Mouse (Mus musculus): ENCODE data around the gene Ppp1r1c. TPM values are rescaled to one million over a fixed set of nuclear protein-coding genes. Genes with fewer than 3 reads are reported as not detected.

Ppp1r1c gene
- polyA plus RNA-seq, 1 experiment = not detected

GRCm38 (mm10) chr2:79696478-79697230 lies 10.9 kb upstream of the Ppp1r1c start:
- no peak for DNase-seq
- no peak for TF ChIP-seq POLR2A (IDR thresholded peaks at IDR 0.05; ENCODE audit: control insufficient read depth, extremely low read depth, insufficient read depth, low read length, poor library complexity)
- no peak for TF ChIP-seq CTCF (IDR thresholded peaks at IDR 0.05; ENCODE audit: borderline replicate concordance, control insufficient read depth, extremely low read depth, insufficient read depth, low read length, poor library complexity)
- no peak overlapping the region; the same call in 1 of the 2 replicates for H3K27ac ChIP-seq (ENCODE audit: control insufficient read depth, insufficient read depth, low read length)
- 63% methylated on average over 10 of the region's 10 CpGs for WGBS
- H3K27me3 ChIP-seq (ENCODE audit: control insufficient read depth, insufficient read depth, low read length) = no peaks in the 10 kb centered on the region
- H3K4me3 ChIP-seq (ENCODE audit: control insufficient read depth, insufficient read depth, low read length) = no peak overlapping the region
- H3K4me1 ChIP-seq (replicated peaks; ENCODE audit: control insufficient read depth, insufficient read depth, low read length) = peaks cover 2% of the 10 kb centered on the region; the same call in 1 of the 2 replicates
- H3K36me3 ChIP-seq (ENCODE audit: control insufficient read depth, insufficient read depth, low read length) = no peaks in the 10 kb centered on the region

- Histone ChIP-seq H3K36me3 (ENCODE audit: control insufficient read depth, insufficient read depth, low read length) (no peaks in the 10 kb centered on the region), H3K27ac (ENCODE audit: control insufficient read depth, insufficient read depth, low read length) (no peak overlapping the region), H3K4me1 (replicated peaks; ENCODE audit: control insufficient read depth, insufficient read depth, low read length) (peaks cover 2% of the 10 kb centered on the region; the same call in 1 of the 2 replicates), H3K27me3 (ENCODE audit: control insufficient read depth, insufficient read depth, low read length) (no peaks in the 10 kb centered on the region), H3K4me3 (ENCODE audit: control insufficient read depth, insufficient read depth, low read length) (no peak overlapping the region)
- WGBS = 70% methylated on average over 2 of the region's 2 CpGs
- TF ChIP-seq POLR2A (IDR thresholded peaks at IDR 0.05; ENCODE audit: control insufficient read depth, extremely low read depth, insufficient read depth, low read length, poor library complexity) (no peak), CTCF (IDR thresholded peaks at IDR 0.05; ENCODE audit: borderline replicate concordance, control insufficient read depth, extremely low read depth, insufficient read depth, low read length, poor library complexity) (no peak)
- DNase-seq = no peak
These were observed 9.4 kb upstream of the Ppp1r1c start for GRCm38 (mm10) chr2:79698166-79698565.

GRCm38 (mm10) chr2:79704773-79705172 lies 2.8 kb upstream of the Ppp1r1c start:
- H3K36me3 ChIP-seq (ENCODE audit: control insufficient read depth, insufficient read depth, low read length) = no peaks in the 10 kb centered on the region

GRCm38 (mm10) chr2:79713662-79714091 lies 6.1 kb downstream of the Ppp1r1c start:
- H3K4me1 ChIP-seq (replicated peaks; ENCODE audit: control insufficient read depth, insufficient read depth, low read length) = no peaks in the 10 kb centered on the region
- no peak overlapping the region for H3K27ac ChIP-seq (ENCODE audit: control insufficient read depth, insufficient read depth, low read length)
- TF ChIP-seq CTCF (IDR thresholded peaks at IDR 0.05; ENCODE audit: borderline replicate concordance, control insufficient read depth, extremely low read depth, insufficient read depth, low read length, poor library complexity) (no peak), POLR2A (IDR thresholded peaks at IDR 0.05; ENCODE audit: control insufficient read depth, extremely low read depth, insufficient read depth, low read length, poor library complexity) (no peak)
- H3K36me3 ChIP-seq (ENCODE audit: control insufficient read depth, insufficient read depth, low read length) = no peaks in the 10 kb centered on the region
- WGBS = 11% methylated on average over 3 of the region's 3 CpGs
- H3K27me3 ChIP-seq (ENCODE audit: control insufficient read depth, insufficient read depth, low read length) = no peaks in the 10 kb centered on the region
- no peak overlapping the region for H3K4me3 ChIP-seq (ENCODE audit: control insufficient read depth, insufficient read depth, low read length)
- DNase-seq = no peak

More at GRCm38 (mm10) chr2:79704773-79705172, 2.8 kb upstream of the Ppp1r1c start:
- H3K27ac ChIP-seq (ENCODE audit: control insufficient read depth, insufficient read depth, low read length) = no peak overlapping the region
- no peak overlapping the region for H3K4me3 ChIP-seq (ENCODE audit: control insufficient read depth, insufficient read depth, low read length)
- no peaks in the 10 kb centered on the region for H3K27me3 ChIP-seq (ENCODE audit: control insufficient read depth, insufficient read depth, low read length)
- no peaks in the 10 kb centered on the region for H3K4me1 ChIP-seq (replicated peaks; ENCODE audit: control insufficient read depth, insufficient read depth, low read length)
- no peak for TF ChIP-seq CTCF (IDR thresholded peaks at IDR 0.05; ENCODE audit: borderline replicate concordance, control insufficient read depth, extremely low read depth, insufficient read depth, low read length, poor library complexity)
- TF ChIP-seq POLR2A (IDR thresholded peaks at IDR 0.05; ENCODE audit: control insufficient read depth, extremely low read depth, insufficient read depth, low read length, poor library complexity) = no peak
- no peak for DNase-seq
- 87% methylated on average over 2 of the region's 2 CpGs for WGBS

DNA sequence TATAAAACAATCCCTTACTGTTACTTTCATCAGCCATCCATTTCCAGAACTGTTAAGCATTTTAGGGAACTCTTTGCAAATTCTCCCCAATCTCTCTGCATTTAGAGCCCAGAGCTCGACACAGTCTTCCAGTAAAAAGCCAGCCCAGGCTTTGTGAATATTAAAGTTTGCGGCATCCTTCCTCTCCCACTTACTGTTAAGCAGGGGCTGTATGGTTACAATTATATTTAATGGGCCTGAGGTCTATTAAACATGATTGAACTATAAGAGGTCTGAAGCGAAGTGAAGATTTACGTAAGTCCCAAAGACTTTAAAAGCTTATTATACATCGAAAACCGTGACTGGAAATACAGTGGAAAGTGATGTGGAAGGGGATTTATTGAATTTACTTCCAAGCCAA lies 7.2 kb downstream of the Ppp1r1c start:
- WGBS = 97% methylated on average over 6 of the region's 6 CpGs
- H3K27ac ChIP-seq (ENCODE audit: control insufficient read depth, insufficient read depth, low read length) = no peak overlapping the region
- H3K27me3 ChIP-seq (ENCODE audit: control insufficient read depth, insufficient read depth, low read length) = no peaks in the 10 kb centered on the region
- TF ChIP-seq POLR2A (IDR thresholded peaks at IDR 0.05; ENCODE audit: control insufficient read depth, extremely low read depth, insufficient read depth, low read length, poor library complexity) (no peak), CTCF (IDR thresholded peaks at IDR 0.05; ENCODE audit: borderline replicate concordance, control insufficient read depth, extremely low read depth, insufficient read depth, low read length, poor library complexity) (no peak)
- no peak for DNase-seq
- no peaks in the 10 kb centered on the region for H3K4me1 ChIP-seq (replicated peaks; ENCODE audit: control insufficient read depth, insufficient read depth, low read length)
- H3K36me3 ChIP-seq (ENCODE audit: control insufficient read depth, insufficient read depth, low read length) = no peaks in the 10 kb centered on the region
- no peak overlapping the region for H3K4me3 ChIP-seq (ENCODE audit: control insufficient read depth, insufficient read depth, low read length)

DNA sequence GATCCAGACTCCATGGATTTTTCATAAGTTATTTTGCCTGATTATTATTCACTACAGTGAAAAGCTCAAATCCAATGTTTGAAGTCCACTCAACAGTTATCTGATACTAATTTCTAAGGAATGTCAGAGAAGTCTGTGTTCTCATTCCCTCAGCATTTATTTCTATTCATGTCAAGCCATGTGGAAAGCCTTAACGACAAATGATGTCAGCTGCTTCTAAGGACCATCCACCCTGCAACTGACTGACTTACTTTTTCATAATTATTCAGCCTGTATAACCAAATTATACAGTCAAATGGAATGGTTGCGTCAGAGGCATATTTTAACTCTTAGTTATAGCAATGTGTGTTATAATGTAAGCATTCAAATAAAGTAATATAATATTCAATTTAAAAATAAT lies 8.3 kb downstream of the Ppp1r1c start:
- no peak for DNase-seq
- H3K4me3 ChIP-seq (ENCODE audit: control insufficient read depth, insufficient read depth, low read length) = no peak overlapping the region
- TF ChIP-seq POLR2A (IDR thresholded peaks at IDR 0.05; ENCODE audit: control insufficient read depth, extremely low read depth, insufficient read depth, low read length, poor library complexity) (no peak), CTCF (IDR thresholded peaks at IDR 0.05; ENCODE audit: borderline replicate concordance, control insufficient read depth, extremely low read depth, insufficient read depth, low read length, poor library complexity) (no peak)
- H3K4me1 ChIP-seq (replicated peaks; ENCODE audit: control insufficient read depth, insufficient read depth, low read length) = no peaks in the 10 kb centered on the region
- no peaks in the 10 kb centered on the region for H3K27me3 ChIP-seq (ENCODE audit: control insufficient read depth, insufficient read depth, low read length)
- WGBS = 87% methylated on average over 2 of the region's 2 CpGs
- no peak overlapping the region for H3K27ac ChIP-seq (ENCODE audit: control insufficient read depth, insufficient read depth, low read length)
- H3K36me3 ChIP-seq (ENCODE audit: control insufficient read depth, insufficient read depth, low read length) = no peaks in the 10 kb centered on the region

Measured in thymus, adult 2 months (tissue).